Mouse (Mus musculus) lung, adult 2 months (tissue): ENCODE results near the gene Gm4353. TPM values are rescaled to one million over a fixed set of nuclear protein-coding genes. Genes with fewer than 3 reads are reported as not detected.

Experiments used
- DNase-seq: peaks from one replicate; pipeline ENCODE4 v3.0.0; 2022
- H3K4me1 ChIP-seq: fragments of 200-500 bp; 2 replicates; pipeline ENCODE4 v1.6.1; 2011; ENCODE audit warnings: low read length; ENCODE audit not compliant: control insufficient read depth, insufficient read depth
- H3K4me3 ChIP-seq: fragments of 200-500 bp; replicated peaks from 2 replicates; pipeline ENCODE3; 2011; ENCODE audit warnings: low read depth, mild to moderate bottlenecking, control low read depth, low read length; ENCODE audit errors: extremely low read depth
- CTCF ChIP-seq: fragments of 200-500 bp; IDR thresholded peaks from 2 replicates; pipeline ENCODE4 v1.5.1; 2011; ENCODE audit warnings: mild to moderate bottlenecking, low read length, control low read depth; ENCODE audit not compliant: insufficient read depth
- POLR2A ChIP-seq: fragments of 200-500 bp; IDR thresholded peaks from 2 replicates; pipeline ENCODE4 v1.6.1; 2011; ENCODE audit warnings: low read depth, mild to moderate bottlenecking, control low read depth, low read length, borderline replicate concordance; ENCODE audit errors: extremely low read depth
- WGBS: fragments of 180-500 bp; shearing (Covaris S2); methylation state at CpG from one replicate; pipeline ENCODE4 v1.1.7; 2018; 5-methylcytosine and 5-hydroxymethylcytosine counted together
- polyA plus RNA-seq: library from polyadenylated mRNA; depleted of rRNA; stranded (reverse); fragments of >200 nt; gene quantifications from 2 replicates; pipeline ENCODE4 v1.2.3, GENCODE M21; 2012; rRNA removed

Gm4353 gene
- polyA plus RNA-seq, 1 experiment, result 0.33 TPM

- WGBS, result 77% methylated on average over 4 of the region's 4 CpGs
- TF ChIP-seq CTCF (no peak), POLR2A (no peak)
- H3K4me3 ChIP-seq, result no peak overlapping the region
- DNase-seq, result no peak
- H3K4me1 ChIP-seq, result peaks cover 16% of the 10 kb centered on the region
Measured at GRCm38 (mm10) chr7:116035504-116035903, 48.9 kb downstream of the Gm4353 start.

DNA sequence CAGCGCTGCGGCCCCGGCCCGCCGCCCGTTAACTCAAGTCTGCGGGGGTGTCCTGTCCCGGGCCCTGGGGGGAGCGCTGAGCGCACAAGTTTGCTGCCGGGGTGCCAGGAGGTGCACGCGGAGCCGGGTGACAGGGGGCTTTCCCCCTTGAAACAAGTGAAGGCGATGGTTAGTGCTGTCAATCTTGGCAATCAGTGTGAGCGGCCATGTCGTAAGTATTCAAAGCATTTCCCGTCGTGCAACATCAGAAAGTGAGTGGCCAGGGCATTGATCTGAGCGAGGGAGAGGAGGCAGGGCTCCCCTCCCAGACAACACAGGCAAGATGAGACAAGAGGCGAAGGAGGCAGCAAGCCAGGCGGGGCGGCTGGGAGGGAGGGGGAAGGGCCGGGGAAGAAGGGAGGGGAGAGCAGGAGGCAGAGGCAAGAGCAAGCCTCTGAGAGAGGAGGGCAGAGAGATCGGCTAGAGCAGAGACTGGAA, 50.1 kb downstream of the Gm4353 start:
- Histone ChIP-seq H3K4me1 (peaks cover 8% of the 10 kb centered on the region), H3K4me3 (peak overlapping the region; percentile 9)
- DNase-seq, result peak; percentile 55
- no peak for TF ChIP-seq CTCF
- no peak for TF ChIP-seq POLR2A
- under 1% methylated on average over 25 of the region's 25 CpGs for WGBS

- DNase-seq, result peak; percentile 59
- whole genome bisulfite sequencing, result 2% methylated on average over 52 of the region's 54 CpGs
- TF ChIP-seq CTCF, result no peak
Measured at GRCm38 (mm10) chr7:116033371-116034241, 50.8 kb downstream of the Gm4353 start.

More at GRCm38 (mm10) chr7:116033371-116034241, 50.8 kb downstream of the Gm4353 start:
- Histone ChIP-seq H3K4me3 (peak overlapping the region; percentile 9), H3K4me1 (peaks cover 6% of the 10 kb centered on the region; the same call in 1 of the 2 replicates)

Other genes with a start within 250 kb of the Gm4353 start
- gene Sox6, start 45.8 kb downstream of the Gm4353 start, polyA plus RNA-seq, result 3.3 and 3.9 TPM in 2 replicates
- 32.7 and 50.4 TPM in 2 replicates for gene 1110004F10Rik, start 45.2 kb downstream of the Gm4353 start, polyA plus RNA-seq
- 9.4 and 10.0 TPM in 2 replicates for gene Plekha7, start 223.7 kb upstream of the Gm4353 start, polyA plus RNA-seq
- 82.3 and 118 TPM in 2 replicates for gene Rps13, start 249.6 kb upstream of the Gm4353 start, polyA plus RNA-seq